Mouse (Mus musculus): ENCODE results near the gene Dhx29. TPM values are rescaled to one million over a fixed set of nuclear protein-coding genes. Genes with fewer than 3 reads are reported as not detected.

Gene Dhx29
- polyA plus RNA-seq, 1 experiment from 2014 or later: 33.5 TPM

GRCm38 (mm10) chr13:112926796-112927195, 458 bp upstream of the Dhx29 start:
- ATAC-seq (ENCODE audit: low FRiP score) (0 out of 2 replicates have a peak, but pooled peaks have one; percentile 4), DNase-seq (ENCODE audit: low spot score) (no peak)

DNA sequence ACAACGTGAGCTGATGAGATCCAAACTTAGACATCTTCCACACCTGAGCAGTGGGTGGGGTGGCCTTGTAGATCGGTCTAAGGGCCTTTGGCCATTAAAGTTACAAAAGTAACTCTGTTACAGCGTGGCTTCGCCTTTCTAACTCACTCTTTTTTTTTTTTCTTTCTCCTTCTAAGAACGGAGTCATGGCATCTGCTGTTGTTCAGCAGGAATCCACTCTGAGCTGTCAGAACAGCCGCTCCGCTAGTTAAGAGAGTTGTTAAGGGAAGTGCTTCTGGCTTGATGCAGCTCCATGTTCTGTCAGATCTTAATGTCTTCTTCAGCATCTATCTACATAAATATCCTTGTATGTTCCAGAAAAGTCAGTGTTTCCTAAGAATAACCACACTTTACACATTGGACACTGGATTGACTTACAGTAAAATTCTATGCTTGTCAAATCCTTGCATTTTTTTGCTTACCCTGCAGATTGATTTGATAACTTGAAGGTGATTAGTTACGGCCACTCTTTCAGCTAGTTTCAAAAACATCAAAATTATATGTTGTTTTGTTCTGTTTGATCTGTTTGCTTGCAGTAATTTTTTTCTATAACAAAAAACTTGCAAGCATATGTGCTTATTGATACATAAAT, 899 bp downstream of the Dhx29 start:
- no peak for ATAC-seq (ENCODE audit: low FRiP score)
- no peaks in the 10 kb centered on the region for H3K9me3 ChIP-seq (ENCODE audit: control insufficient read depth, low read length)
- H3K36me3 ChIP-seq (replicated peaks; ENCODE audit: control insufficient read depth, insufficient read depth): peaks cover 30% of the 10 kb centered on the region
- peaks cover 21% of the 10 kb centered on the region for H3K4me1 ChIP-seq (replicated peaks; ENCODE audit: control insufficient read depth, insufficient read depth, low read length)
- no peak for DNase-seq (ENCODE audit: low spot score)
- WGBS: 8% methylated on average over 8 of the region's 8 CpGs
- peak overlapping the region; percentile 65 for H3K4me2 ChIP-seq (replicated peaks)
- no peaks in the 10 kb centered on the region for H3K27me3 ChIP-seq (ENCODE audit: control insufficient read depth, insufficient read depth, low read length)
- peak overlapping the region; percentile 86 for H3K4me3 ChIP-seq (replicated peaks; ENCODE audit: low read length)
- H3K9ac ChIP-seq: peak overlapping the region; percentile 77
- peak overlapping the region; percentile 87 for H3K27ac ChIP-seq

More at GRCm38 (mm10) chr13:112926796-112927195, 458 bp upstream of the Dhx29 start:
- Histone ChIP-seq H3K9ac (peak overlapping the region; percentile 77), H3K4me1 (replicated peaks; ENCODE audit: control insufficient read depth, insufficient read depth, low read length) (peaks cover 21% of the 10 kb centered on the region), H3K27ac (peak overlapping the region; percentile 87), H3K4me3 (replicated peaks; ENCODE audit: low read length) (peak overlapping the region; percentile 86), H3K27me3 (ENCODE audit: control insufficient read depth, insufficient read depth, low read length) (no peaks in the 10 kb centered on the region), H3K36me3 (replicated peaks; ENCODE audit: control insufficient read depth, insufficient read depth) (peaks cover 17% of the 10 kb centered on the region), H3K9me3 (ENCODE audit: control insufficient read depth, low read length) (no peaks in the 10 kb centered on the region), H3K4me2 (replicated peaks) (peak overlapping the region; percentile 65)
- under 1% methylated on average over 19 of the region's 19 CpGs for WGBS

- no peak overlapping the region for H3K27ac ChIP-seq
- H3K9ac ChIP-seq: no peak overlapping the region
- H3K9me3 ChIP-seq (ENCODE audit: control insufficient read depth, low read length): no peaks in the 10 kb centered on the region
- WGBS: 96% methylated on average over 8 of the region's 8 CpGs
- peaks cover 83% of the 10 kb centered on the region for H3K36me3 ChIP-seq (replicated peaks; ENCODE audit: control insufficient read depth, insufficient read depth)
- ATAC-seq (ENCODE audit: low FRiP score) (no peak), DNase-seq (ENCODE audit: low spot score) (no peak)
- H3K4me2 ChIP-seq (replicated peaks): no peak overlapping the region
- H3K4me1 ChIP-seq (replicated peaks; ENCODE audit: control insufficient read depth, insufficient read depth, low read length): no peaks in the 10 kb centered on the region
- H3K4me3 ChIP-seq (replicated peaks; ENCODE audit: low read length): no peak overlapping the region
- H3K27me3 ChIP-seq (ENCODE audit: control insufficient read depth, insufficient read depth, low read length): no peaks in the 10 kb centered on the region
Observed at GRCm38 (mm10) chr13:112938130-112938529, 10.9 kb downstream of the Dhx29 start.

- no peaks in the 10 kb centered on the region for H3K9me3 ChIP-seq (ENCODE audit: control insufficient read depth, low read length)
- no peak overlapping the region for H3K9ac ChIP-seq
- WGBS: 80% methylated on average over 15 of the region's 15 CpGs
- ATAC-seq (ENCODE audit: low FRiP score): no peak
- no peak overlapping the region for H3K4me3 ChIP-seq (replicated peaks; ENCODE audit: low read length)
- H3K4me1 ChIP-seq (replicated peaks; ENCODE audit: control insufficient read depth, insufficient read depth, low read length): no peaks in the 10 kb centered on the region
- no peak overlapping the region for H3K27ac ChIP-seq
- no peak for DNase-seq (ENCODE audit: low spot score)
- no peak overlapping the region for H3K4me2 ChIP-seq (replicated peaks)
- no peaks in the 10 kb centered on the region for H3K27me3 ChIP-seq (ENCODE audit: control insufficient read depth, insufficient read depth, low read length)
- peaks cover 89% of the 10 kb centered on the region for H3K36me3 ChIP-seq (replicated peaks; ENCODE audit: control insufficient read depth, insufficient read depth)
Observed at GRCm38 (mm10) chr13:112941879-112942330, 14.7 kb downstream of the Dhx29 start.

DNA sequence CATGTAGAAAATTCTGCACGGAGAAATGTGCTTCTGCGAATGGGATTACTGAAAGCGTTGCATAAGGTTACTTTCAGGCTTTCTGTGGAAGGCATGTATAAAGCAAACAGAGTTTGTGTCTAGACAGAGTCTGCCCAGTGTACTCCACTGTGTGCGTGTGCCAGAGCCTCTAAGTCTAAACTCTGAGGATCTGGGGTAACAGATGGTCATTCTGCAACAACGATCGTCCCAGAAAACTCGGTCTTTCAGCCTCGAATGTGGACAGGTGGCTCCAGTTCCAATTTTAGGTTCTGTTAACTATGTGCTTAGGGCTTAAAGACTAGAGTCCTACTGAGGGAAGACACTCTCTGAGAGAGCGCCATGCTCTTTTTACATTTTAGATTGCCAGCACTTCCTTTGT, 18.1 kb downstream of the Dhx29 start:
- 96% methylated on average over 9 of the region's 9 CpGs for WGBS
- ATAC-seq (ENCODE audit: low FRiP score): no peak
- Histone ChIP-seq H3K4me3 (replicated peaks; ENCODE audit: low read length) (no peak overlapping the region), H3K36me3 (replicated peaks; ENCODE audit: control insufficient read depth, insufficient read depth) (peaks cover 92% of the 10 kb centered on the region), H3K27me3 (ENCODE audit: control insufficient read depth, insufficient read depth, low read length) (no peaks in the 10 kb centered on the region), H3K27ac (no peak overlapping the region), H3K9ac (no peak overlapping the region), H3K4me1 (replicated peaks; ENCODE audit: control insufficient read depth, insufficient read depth, low read length) (no peaks in the 10 kb centered on the region), H3K9me3 (ENCODE audit: control insufficient read depth, low read length) (no peaks in the 10 kb centered on the region), H3K4me2 (replicated peaks) (no peak overlapping the region)
- DNase-seq (ENCODE audit: low spot score): no peak

DNA sequence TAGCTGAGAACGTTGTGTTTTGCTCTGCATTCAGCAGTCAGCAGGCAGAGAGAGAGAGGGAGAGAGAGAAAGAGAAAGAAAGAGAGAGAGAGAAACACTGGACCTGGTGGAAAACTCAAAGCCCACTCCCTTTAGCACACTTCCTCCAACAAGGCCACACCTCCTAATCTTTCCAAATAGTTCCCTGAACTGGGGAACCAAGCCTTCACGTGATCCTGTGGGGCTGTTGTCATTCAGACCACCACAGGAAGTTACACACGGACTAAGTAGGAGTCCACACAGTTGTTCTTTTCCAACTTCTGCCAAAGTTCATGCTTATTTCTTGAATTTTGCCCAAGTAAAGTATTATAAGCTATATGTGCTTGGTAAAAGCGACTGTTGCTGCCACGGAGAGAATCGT, 18.6 kb downstream of the Dhx29 start:
- H3K9me3 ChIP-seq (ENCODE audit: control insufficient read depth, low read length): no peaks in the 10 kb centered on the region
- no peak overlapping the region for H3K27ac ChIP-seq
- DNase-seq (ENCODE audit: low spot score) (no peak), ATAC-seq (ENCODE audit: low FRiP score) (no peak)
- H3K4me3 ChIP-seq (replicated peaks; ENCODE audit: low read length): no peak overlapping the region
- H3K9ac ChIP-seq: no peak overlapping the region
- no peak overlapping the region for H3K4me2 ChIP-seq (replicated peaks)
- H3K4me1 ChIP-seq (replicated peaks; ENCODE audit: control insufficient read depth, insufficient read depth, low read length): no peaks in the 10 kb centered on the region
- H3K36me3 ChIP-seq (replicated peaks; ENCODE audit: control insufficient read depth, insufficient read depth): peaks cover 93% of the 10 kb centered on the region
- H3K27me3 ChIP-seq (ENCODE audit: control insufficient read depth, insufficient read depth, low read length): no peaks in the 10 kb centered on the region
- 90% methylated on average over 6 of the region's 6 CpGs for WGBS

DNA sequence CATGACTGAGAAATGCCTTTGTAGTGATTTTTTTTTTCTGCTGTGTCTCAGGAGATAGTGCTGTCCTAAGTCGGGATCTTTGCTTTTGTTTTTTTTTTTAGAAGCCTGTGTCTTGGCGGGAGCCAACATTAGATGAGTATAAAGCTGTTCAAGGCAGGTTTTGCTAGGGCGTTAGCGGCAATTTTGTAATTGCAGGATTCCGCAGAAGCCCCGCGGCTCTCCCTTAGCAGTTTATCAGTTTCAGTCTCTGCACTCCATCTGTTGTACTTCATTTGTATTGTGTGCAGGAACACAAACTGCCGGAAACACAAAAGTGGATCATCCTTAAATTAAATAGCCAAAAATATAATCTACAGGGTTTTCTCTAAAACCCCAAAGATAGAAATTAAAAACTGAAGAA, 26.8 kb downstream of the Dhx29 start:
- no peak overlapping the region for H3K9ac ChIP-seq
- peaks cover 95% of the 10 kb centered on the region for H3K36me3 ChIP-seq (replicated peaks; ENCODE audit: control insufficient read depth, insufficient read depth)
- no peak for ATAC-seq (ENCODE audit: low FRiP score)
- no peak overlapping the region for H3K4me2 ChIP-seq (replicated peaks)
- WGBS: 93% methylated on average over 8 of the region's 8 CpGs
- no peak overlapping the region for H3K27ac ChIP-seq
- no peaks in the 10 kb centered on the region for H3K4me1 ChIP-seq (replicated peaks; ENCODE audit: control insufficient read depth, insufficient read depth, low read length)
- no peaks in the 10 kb centered on the region for H3K9me3 ChIP-seq (ENCODE audit: control insufficient read depth, low read length)
- no peaks in the 10 kb centered on the region for H3K27me3 ChIP-seq (ENCODE audit: control insufficient read depth, insufficient read depth, low read length)
- no peak overlapping the region for H3K4me3 ChIP-seq (replicated peaks; ENCODE audit: low read length)
- no peak for DNase-seq (ENCODE audit: low spot score)

GRCm38 (mm10) chr13:112963081-112963480, 35.8 kb downstream of the Dhx29 start:
- Histone ChIP-seq H3K4me2 (replicated peaks) (no peak overlapping the region), H3K9ac (no peak overlapping the region), H3K4me3 (replicated peaks; ENCODE audit: low read length) (no peak overlapping the region), H3K4me1 (replicated peaks; ENCODE audit: control insufficient read depth, insufficient read depth, low read length) (no peaks in the 10 kb centered on the region), H3K36me3 (replicated peaks; ENCODE audit: control insufficient read depth, insufficient read depth) (peaks cover 95% of the 10 kb centered on the region), H3K27ac (no peak overlapping the region), H3K27me3 (ENCODE audit: control insufficient read depth, insufficient read depth, low read length) (no peaks in the 10 kb centered on the region), H3K9me3 (ENCODE audit: control insufficient read depth, low read length) (no peaks in the 10 kb centered on the region)
- 87% methylated on average over 5 of the region's 5 CpGs for WGBS
- no peak for DNase-seq (ENCODE audit: low spot score)
- no peak for ATAC-seq (ENCODE audit: low FRiP score)

DNA sequence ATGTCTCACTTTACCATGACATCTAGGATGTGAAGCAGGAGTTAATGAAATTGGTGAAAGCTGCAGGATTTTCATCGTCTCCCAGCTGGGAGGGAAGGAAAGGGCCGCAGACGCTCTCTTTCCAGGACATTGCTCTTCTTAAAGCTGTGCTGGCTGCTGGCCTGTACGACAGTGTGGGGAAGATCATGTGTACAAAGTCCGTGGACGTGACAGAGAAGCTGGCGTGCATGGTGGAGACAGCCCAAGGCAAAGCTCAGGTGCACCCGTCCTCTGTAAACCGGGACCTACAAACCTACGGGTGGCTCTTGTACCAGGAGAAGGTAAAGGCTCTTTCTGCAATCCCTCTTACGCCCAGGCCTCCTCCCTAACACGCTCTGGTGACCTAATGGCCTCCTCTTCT, 37.2 kb downstream of the Dhx29 start:
- ATAC-seq (ENCODE audit: low FRiP score) (no peak), DNase-seq (ENCODE audit: low spot score) (no peak)
- Histone ChIP-seq H3K9ac (no peak overlapping the region), H3K27ac (no peak overlapping the region), H3K4me3 (replicated peaks; ENCODE audit: low read length) (no peak overlapping the region), H3K4me2 (replicated peaks) (no peak overlapping the region), H3K4me1 (replicated peaks; ENCODE audit: control insufficient read depth, insufficient read depth, low read length) (no peaks in the 10 kb centered on the region), H3K27me3 (ENCODE audit: control insufficient read depth, insufficient read depth, low read length) (no peaks in the 10 kb centered on the region), H3K36me3 (replicated peaks; ENCODE audit: control insufficient read depth, insufficient read depth) (peaks cover 92% of the 10 kb centered on the region), H3K9me3 (ENCODE audit: control insufficient read depth, low read length) (no peaks in the 10 kb centered on the region)
- WGBS: 94% methylated on average over 12 of the region's 12 CpGs

- Histone ChIP-seq H3K4me3 (replicated peaks; ENCODE audit: low read length) (no peak overlapping the region), H3K36me3 (replicated peaks; ENCODE audit: control insufficient read depth, insufficient read depth) (peaks cover 69% of the 10 kb centered on the region), H3K9me3 (ENCODE audit: control insufficient read depth, low read length) (no peaks in the 10 kb centered on the region), H3K4me2 (replicated peaks) (no peak overlapping the region), H3K9ac (no peak overlapping the region), H3K4me1 (replicated peaks; ENCODE audit: control insufficient read depth, insufficient read depth, low read length) (no peaks in the 10 kb centered on the region), H3K27me3 (ENCODE audit: control insufficient read depth, insufficient read depth, low read length) (no peaks in the 10 kb centered on the region), H3K27ac (no peak overlapping the region)
- ATAC-seq (ENCODE audit: low FRiP score): no peak
- no peak for DNase-seq (ENCODE audit: low spot score)
- WGBS: 94% methylated on average over 5 of the region's 5 CpGs
Observed at GRCm38 (mm10) chr13:112967267-112967666, 40.0 kb downstream of the Dhx29 start.

Data from hindbrain, embryonic 14.5 days (tissue).